Mouse (Mus musculus): ENCODE data around the gene Mpi.

DNA sequence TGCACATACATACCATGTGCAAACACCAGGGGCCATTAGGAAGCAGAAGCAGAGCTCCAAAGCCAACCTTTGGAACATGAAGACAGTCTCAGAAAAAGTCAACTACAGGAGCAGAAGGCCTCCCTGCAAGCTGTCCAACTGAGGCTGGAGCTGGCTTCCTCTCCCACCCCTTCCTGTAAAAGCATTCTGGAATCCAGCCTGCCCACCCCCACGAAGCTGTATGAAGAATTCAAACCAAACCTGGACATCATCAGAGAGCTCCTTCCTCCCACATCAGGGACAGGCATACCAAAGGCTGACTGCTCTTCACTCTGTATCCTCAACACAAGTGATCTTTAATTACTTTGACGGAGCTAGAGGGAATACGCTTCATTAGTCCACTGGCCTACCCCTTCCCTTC is 8.6 kb downstream of the Mpi start:
- no peak for TF ChIP-seq CTCF (IDR thresholded peaks at IDR 0.05; ENCODE audit: low read depth)
- TF ChIP-seq EP300 (optimal IDR thresholded peaks at IDR 0.05), result no peak

Measured in stomach, postnatal 0 days (tissue).